Mouse (Mus musculus): Measurements from ENCODE around the gene Wdr17. TPM values are rescaled to one million over a fixed set of nuclear protein-coding genes. Genes with fewer than 3 reads are reported as not detected.
"Not testable (repeated sequence)": the region's sequence is repeated elsewhere in the genome, so short reads cannot be mapped to it uniquely, and the experiment has no call there.

Wdr17 gene
- total RNA-seq, 4 experiments from 2014 or later: 0.16 to 1.6 TPM; not detected in 2

DNA sequence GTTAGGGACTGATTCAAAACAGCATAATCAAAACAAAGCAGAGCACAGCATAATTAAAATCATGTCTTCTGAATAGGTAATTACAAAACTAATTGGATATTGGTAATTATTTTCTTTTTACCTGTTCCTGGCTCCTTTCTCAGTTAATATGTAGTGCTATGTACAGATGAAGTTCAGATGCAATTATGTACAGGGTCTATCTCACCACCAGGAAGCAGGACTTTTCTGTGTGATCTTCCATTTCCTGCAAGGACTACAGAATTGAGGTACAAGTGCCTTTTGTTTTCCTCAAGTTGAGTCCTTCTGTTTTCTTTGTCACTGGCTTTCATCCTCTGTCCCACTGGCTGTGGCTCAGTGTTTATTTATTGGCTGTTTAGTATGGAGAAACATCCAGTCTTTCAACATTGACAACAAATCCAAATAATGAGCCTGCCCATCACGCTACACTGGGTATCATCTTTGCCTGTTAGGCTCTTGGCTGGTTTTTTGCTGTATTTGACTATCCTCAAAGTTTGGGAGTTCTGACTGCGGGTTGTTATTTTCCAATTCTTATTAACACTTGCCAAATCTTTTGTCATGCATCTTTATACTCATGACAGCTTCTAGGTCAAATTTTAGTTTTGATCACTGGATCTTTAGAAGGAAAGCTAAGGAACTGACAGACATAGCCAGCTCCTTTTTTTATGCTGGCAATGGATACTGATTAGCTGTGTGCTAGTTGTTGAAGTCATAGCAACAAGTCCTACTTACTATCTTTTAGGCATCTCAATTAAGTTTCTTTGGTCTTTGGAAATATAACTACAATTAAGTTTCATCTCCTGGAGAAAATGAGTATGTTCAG is 94.9 kb downstream of the Wdr17 start:
- no peak for DNase-seq (ENCODE audit: low spot score)

GRCm38 (mm10) chr8:54780134-54780942 is 106.6 kb downstream of the Wdr17 start:
- peak; percentile 5 for DNase-seq (ENCODE audit: low spot score)

- peak; percentile 1 for DNase-seq (ENCODE audit: low spot score)
These were observed 107.5 kb downstream of the Wdr17 start for GRCm38 (mm10) chr8:54779317-54780133.

DNA sequence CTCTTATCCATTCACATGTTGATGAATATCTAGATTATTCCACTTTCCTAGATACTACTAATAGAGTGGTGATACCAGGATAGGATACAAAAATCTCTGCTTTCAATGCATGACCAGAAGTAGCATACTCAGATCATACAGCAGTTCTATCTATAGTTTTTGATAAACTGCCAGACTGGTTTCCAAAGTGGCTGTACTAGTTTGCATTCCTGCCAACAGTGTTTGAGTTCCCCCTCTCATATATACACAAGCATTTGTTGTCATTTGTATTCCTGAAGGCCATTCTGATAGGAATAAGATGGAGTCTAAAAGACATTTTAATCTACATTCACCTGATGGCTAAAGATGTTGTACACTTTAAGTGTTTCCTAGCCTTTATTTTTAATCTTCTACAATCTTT is 110.0 kb downstream of the Wdr17 start:
- DNase-seq (ENCODE audit: low spot score): no peak

DNA sequence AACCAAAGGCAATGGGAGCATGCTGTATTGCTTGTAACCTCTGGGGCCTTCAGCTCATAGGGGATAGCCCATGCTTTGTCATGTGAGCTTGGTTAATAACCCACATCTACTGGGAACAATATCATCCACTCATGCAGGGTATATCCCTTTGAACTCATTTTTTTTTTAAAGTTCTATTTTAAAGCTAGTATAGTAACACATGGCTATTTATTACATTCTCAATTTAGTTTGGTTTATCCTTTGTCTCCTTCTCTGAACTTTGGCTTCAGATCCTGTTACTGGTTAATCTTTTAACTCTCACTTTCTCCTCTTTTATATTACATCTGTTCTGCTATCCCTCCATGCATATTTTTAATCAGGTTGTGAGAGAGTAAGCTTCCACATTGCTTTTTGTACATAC is 110.7 kb downstream of the Wdr17 start:
- no peak for DNase-seq (ENCODE audit: low spot score)

DNA sequence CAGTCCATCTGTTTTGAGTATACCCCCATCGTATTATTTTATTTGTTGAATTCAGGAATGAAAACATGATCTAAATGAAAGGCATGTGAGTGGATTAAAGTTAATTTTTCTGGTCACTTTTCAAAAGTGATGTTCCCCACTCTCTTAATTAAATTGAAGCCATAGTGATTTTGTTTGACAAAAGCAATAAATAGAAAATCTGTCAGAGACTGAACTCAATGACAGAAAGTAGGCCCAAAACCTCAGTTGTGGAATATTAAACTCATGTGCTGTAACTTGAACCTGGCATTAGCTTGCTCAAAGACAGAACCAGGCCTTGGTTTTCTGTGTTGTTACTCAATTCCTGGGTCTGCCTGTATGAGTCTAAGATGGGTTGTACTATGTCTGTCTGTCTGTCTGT is 129.3 kb downstream of the Wdr17 start:
- no peak for DNase-seq (ENCODE audit: low spot score)

GRCm38 (mm10) chr8:54736660-54737312 is 150.2 kb downstream of the Wdr17 start:
- DNase-seq (ENCODE audit: low spot score): peak; percentile 1

GRCm38 (mm10) chr8:54724668-54725035 is 162.3 kb downstream of the Wdr17 start:
- DNase-seq (ENCODE audit: low spot score): no peak

DNA sequence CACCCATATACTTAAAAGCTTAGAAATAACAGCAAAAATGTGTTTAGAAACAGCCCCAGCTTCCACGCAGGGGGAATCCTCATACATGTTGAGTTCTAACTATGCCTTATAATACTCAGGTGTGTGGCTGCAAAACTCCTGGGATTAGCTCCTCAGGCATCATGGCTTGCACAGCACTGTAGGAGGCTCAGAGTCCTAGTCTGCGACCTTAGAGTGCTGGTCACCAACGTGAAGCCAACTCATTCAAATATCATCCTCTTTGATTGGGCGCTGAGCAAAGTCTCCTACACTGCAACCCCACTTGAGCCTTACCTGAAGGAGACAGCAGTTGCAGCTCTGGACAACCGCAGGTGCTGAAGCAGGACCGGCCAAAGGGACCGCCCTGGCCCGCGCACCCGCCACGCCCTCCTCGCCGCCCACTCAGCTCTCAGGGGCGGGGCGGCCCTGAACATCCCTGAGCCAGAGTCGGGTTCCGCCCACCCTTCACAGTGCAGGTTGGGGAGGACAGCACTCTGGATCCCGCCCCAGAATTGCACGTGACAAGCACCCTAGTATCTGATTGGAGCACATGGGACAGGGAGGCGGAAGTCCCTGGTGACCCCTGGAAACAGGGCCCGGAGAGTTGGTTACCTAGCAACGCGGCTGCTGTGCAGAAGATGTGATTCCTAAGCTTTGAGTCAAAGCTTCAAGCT is 162.9 kb downstream of the Wdr17 start:
- peak; percentile 60 for DNase-seq (ENCODE audit: low spot score)

DNA sequence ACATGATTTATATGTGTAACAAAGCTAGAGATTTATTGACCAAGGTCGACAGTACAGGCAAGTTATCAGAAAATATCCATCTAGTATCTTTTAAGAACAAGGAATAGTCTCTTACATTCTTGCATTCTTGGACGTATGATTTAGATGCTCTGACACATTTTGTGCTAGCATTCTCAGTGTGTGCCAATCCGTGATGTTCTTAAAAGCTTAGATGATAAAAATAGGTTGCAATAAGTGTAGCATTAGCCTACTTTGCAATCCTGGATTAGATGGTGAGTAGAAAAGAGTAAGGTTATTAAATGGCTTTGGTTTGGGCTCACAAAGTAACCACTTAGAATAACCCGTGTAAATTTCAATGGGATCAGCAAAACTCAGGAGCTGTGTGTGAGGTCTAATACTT is 168.5 kb downstream of the Wdr17 start:
- no peak for DNase-seq (ENCODE audit: low spot score)

DNA sequence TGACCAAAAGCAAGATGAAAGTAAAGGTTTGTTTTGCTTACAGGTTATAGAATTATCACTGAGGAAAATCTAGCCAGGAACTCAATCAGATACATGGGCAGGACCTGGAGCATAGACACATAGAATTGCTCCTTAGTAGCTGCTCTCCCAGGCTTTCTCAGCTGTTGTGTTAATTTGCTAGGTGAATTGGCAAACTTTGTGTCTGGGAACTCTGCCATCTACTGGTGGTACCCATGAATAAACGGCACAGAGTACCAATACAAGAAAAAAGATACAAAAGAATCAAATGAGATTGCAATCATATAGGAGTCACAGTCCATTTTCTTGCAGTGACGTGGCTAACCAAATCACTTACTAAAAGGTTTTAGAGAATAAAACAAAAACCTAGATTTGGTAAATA is 181.2 kb downstream of the Wdr17 start:
- no peak for DNase-seq (ENCODE audit: low spot score)

- no peak for DNase-seq (ENCODE audit: low spot score)
These were observed 215.2 kb downstream of the Wdr17 start for GRCm38 (mm10) chr8:54671806-54672205.

DNA sequence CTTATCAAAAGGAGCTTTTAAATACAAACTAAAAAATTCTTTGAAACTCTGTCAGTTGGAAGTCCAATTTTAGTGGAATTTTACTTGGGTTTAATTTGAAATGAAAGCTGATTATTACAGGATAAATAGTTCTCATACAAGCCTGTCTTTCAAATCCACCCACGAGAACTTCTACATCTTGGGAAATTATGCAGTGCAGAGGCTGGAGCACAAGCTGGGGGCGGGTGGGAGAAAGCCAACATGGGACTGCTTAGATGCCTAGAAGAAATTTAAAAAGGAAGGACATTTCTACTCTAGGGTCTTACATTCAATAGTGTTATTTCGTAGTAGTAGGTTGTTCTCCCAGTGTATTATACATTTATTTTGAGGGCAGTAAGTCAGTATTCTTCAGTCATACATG is 219.2 kb downstream of the Wdr17 start:
- no peak for DNase-seq (ENCODE audit: low spot score)

GRCm38 (mm10) chr8:54660675-54661074 is 226.3 kb downstream of the Wdr17 start:
- DNase-seq (ENCODE audit: low spot score): peak; percentile 40

DNA sequence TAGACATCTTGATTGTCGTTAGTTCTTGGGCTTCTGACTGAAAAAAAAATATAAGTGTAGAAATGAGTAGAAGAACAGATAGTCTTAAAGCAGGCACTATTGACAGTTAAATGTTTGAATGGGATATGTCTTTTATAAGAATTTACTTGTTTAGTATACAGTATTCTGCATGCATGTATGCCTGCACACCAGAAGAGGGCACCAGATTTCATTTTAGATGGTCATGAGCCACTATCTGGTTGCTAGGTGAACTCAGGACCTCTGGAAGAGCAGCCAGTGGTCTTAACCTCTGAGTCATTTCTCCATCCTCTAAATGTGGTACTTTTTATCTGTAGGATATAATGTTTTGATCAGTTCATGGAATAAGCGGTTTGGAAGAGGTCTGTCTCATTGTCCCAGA is 227.3 kb downstream of the Wdr17 start:
- no peak for DNase-seq (ENCODE audit: low spot score)

DNA sequence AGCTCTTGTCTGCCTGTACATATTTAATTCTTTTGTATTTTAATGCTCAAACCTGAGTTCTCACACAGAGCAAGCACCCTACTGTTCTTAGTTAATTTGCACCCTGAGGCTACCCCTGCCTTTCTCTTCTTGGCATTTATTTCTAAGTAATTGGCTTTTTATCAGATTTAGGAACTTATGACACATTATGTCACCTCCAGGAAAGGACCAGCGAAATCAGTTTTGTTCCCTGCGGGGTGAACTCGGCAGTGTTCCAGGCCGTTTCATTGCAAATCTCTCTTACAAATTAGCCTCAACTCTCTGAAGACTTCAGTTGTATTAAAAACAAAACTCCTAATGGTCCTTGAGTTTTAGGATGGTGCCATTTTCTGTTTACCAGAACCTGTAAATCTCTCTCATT is 248.3 kb downstream of the Wdr17 start:
- no peak for DNase-seq (ENCODE audit: low spot score)

- not testable (repeated sequence) for DNase-seq (ENCODE audit: low spot score)
These were observed 270.3 kb downstream of the Wdr17 start for GRCm38 (mm10) chr8:54616710-54617109.

DNA sequence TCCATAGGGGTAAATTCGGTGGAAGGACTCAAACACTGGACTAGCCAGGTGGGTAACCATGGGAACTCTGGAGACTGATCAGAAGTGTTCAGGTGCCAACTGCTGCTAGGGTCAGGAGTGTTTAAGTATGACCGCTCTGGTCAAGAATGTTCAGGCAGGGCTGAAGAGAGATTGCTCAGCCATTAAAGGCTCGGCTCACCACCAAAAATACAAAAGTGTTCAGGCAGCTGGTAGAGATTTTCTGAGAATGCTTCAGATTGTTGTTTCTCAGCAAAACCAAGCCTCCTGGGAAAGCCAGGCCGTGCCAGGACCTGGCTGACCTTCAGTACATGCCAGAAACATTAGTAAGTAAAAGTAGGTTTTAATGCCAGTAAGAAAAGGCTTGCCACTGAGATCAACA is 276.7 kb downstream of the Wdr17 start:
- peak; percentile 39 for DNase-seq (ENCODE audit: low spot score)

DNA sequence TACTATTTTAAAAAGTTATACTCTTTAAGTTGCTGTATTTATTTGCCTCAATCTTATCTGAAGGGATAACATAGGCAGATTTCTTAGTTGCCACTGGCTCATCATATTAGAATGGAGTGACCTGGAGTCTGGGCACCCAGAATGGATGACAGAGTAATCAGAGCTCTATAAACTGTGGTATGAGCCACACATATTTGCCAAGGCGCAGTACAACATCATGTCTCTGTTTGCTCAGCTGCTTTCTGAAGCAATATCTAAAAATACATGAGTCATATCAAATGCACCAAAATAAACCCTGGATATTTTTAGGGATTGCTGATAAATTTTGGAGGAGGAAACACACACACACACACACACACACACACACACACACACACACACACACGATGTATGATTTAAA is 277.6 kb downstream of the Wdr17 start:
- DNase-seq (ENCODE audit: low spot score): peak; percentile 55

DNA sequence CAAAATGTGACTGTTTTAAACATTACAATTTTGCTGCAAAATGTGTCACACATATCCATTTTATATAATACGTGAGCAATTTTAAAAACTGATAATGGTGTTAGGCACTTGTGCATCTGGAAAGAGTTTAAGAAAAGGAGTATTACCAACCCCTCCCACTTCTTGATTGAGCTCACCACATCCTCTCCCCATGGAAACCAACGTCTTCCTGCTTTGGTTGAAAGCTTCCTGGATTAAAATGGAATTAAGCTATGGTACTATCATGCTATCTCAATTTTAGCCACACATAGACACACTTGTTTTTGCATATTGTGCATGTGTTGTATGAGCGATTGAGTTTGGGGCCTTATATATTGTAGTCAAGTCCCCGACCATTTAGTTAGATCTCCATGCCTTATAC is 283.5 kb downstream of the Wdr17 start:
- no peak for DNase-seq (ENCODE audit: low spot score)

DNA sequence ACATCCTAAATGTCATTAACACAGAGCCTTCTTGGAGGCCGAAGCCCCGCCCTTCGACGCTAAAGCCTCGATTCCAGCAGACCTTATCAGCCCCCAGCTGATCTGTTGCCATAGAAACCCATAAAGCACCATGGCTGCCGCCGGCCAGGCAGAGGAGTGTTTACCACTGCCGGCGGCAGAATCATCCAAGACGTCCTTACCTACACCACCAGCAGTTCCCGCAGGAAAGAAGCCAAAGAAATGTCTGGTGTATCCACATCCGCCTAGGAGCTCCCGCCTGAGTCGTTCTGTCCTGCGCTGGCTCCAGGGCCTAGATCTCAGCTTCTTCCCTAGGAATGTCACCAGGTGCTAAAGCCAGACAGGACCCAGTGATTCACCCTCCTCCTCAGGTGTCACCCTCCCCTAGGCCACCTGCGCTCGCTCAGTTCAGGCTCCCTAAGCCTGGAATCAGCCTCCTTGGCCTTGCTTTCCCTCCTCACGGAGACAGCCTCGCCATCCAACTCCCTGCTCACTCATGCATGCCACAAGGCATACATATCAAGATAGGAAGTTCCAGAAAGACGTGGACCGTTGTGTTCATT is 286.2 kb downstream of the Wdr17 start, which contains the start of gene Spata4:
Gene Spata4, plus strand, starts transcription at position 111 of the 581 bp plus-strand sequence.
- DNase-seq (ENCODE audit: low spot score): no peak
